Mouse (Mus musculus) right cerebral cortex, postnatal 4 days (tissue): ENCODE measurements at regions not wholly inside any gene's neighbourhood (a gene's known extent, or its start where the extent isn't known, plus 50 kb on each side); places are given as distances from the start of the nearest gene placed in this dataset.

Source experiments
- DNase-seq: peaks from one replicate; pipeline ENCODE4 v3.0.0-alpha.2; 2022

DNA sequence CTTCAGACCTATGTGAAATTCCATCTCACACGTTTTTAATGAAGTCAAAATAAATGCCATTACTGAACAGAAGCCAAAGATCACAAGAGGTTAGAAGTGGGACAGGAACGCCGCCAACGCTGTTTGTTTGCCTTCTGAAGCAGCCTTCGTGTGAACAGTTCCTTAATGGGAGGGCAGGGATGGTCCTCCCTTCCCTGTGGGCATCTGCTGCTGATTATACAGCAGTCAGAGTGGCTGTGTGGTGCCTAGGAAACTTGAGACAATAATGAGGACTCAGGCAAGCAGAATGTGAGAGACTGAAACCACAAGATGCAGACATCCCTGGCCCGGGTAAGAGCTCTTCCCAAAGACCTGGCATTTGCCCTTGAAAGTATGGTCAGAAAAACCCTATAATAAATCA lies 164.3 kb downstream of the Cxcl12 start:
- DNase-seq = no peak

GRCm38 (mm10) chr6:117342123-117342522 lies 173.8 kb downstream of the Cxcl12 start:
- no peak for DNase-seq

DNA sequence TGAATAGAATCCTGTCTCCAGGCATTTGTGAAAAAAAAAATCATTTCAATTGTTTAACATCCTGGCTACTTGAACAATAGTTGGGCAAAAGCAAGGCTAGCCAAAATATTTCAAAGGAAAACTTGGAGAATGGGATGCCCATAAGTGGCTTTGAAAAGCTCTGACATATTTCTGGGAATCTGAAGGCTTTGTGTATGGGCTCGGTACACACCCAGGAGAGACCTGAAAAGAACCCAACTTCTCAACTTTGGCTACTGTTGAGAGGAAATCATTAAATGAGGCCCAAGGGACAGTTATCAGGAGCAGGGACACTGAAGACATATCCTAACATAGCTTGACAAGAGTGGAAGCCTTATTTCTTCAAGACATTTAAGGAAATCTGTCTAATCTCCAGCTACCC lies 179.0 kb downstream of the Cxcl12 start:
- DNase-seq = no peak

DNA sequence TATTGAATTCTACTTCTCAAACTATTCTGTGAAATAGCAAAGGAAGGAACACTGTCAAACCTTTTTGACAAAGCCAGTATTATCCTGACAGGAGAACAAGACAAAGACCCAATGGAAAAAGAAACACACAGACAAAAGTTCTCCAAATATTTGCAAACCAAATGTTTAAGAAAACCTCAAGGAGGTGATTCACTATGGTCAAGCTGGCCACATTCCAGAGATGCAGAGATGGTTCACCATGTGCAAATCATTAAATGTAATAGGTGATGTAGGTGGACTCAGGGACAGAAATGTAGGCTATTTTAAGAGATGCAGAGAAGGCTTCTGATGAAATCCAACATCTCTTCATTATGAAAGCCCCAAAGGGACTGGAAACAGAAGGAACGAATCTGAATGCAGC lies 183.5 kb downstream of the Cxcl12 start:
- DNase-seq = no peak

DNA sequence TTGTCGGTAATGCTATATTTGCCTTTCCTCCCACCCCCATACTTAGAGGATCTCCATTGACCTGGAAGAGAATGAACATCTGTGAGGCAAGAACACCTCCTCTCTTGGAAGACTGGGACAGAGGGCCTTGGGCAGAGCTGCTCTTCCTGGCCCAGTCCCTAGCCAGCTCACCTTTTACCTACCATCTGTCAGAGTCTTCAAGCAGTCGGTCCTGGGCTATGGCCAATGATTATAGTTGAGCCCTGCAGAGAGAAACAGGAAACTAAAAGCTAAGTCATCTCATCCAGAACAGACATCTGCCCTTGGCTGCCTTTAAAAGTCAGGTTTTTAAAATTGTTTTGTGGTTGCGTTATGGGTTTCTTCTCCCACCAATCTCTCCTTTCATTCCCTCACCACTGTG lies 184.8 kb downstream of the Cxcl12 start:
- no peak for DNase-seq

- no peak for DNase-seq
These were observed 187.8 kb downstream of the Cxcl12 start for GRCm38 (mm10) chr6:117356101-117356500.

DNA sequence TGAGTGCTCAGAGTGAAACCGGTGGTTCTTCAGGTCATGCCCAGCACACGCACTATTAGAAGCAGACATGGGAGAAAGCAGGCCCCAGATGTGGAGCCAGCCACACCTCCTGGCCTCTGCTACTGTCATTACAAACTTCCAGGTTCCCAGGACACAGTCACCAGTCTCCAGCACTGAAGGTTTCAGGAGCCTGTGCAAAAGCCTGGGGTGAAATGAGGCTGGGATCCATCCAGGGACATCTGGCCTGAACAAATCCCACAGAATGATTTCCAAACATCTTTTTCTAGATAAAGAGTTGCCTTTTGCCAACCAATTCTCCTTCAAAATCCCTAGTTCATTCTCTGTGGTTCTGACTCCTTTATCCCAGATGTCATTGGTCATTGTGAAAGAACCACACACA lies 191.1 kb downstream of the Cxcl12 start:
- no peak for DNase-seq

DNA sequence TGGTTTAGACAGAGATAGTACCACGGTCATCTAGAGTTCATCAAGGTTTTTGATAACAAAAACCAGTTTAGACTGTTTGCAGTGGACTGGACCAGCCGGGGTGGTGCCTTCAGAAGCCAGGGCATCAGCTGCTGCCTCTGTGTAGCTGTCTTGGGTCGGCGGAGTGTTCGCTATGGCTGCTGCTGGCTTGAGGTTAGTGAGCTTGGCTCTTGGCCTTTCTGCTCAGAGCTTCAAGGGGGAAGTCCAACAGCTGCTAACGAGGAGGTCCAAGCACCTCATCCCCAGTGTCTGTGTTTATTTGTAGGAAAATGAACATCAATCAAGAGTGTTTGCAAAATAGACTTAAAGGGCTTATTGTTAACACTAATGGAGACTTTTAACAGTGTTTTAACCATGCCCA lies 198.2 kb downstream of the Cxcl12 start:
- DNase-seq = no peak

DNA sequence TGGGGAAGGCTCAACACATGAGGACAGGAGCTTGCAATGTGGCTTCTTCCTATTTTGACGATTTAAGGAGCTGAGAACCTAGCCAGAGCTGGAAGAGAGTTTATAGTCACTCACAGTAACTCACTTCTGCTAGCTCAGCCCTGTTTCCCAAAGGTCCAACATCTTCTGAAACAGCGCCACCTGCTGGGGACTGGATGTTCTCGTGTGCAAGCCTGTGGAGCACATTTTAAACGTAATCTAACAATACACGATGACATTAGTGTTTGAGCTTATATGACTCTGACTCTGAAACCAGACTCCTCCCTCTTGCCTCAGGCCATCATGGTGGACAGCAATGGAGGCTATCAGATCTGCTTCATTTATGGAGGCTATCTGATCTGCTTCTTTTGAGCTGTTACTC lies 207.7 kb downstream of the Cxcl12 start:
- no peak for DNase-seq

- no peak for DNase-seq
These were observed 211.6 kb downstream of the Cxcl12 start for GRCm38 (mm10) chr6:117379904-117380303.

DNA sequence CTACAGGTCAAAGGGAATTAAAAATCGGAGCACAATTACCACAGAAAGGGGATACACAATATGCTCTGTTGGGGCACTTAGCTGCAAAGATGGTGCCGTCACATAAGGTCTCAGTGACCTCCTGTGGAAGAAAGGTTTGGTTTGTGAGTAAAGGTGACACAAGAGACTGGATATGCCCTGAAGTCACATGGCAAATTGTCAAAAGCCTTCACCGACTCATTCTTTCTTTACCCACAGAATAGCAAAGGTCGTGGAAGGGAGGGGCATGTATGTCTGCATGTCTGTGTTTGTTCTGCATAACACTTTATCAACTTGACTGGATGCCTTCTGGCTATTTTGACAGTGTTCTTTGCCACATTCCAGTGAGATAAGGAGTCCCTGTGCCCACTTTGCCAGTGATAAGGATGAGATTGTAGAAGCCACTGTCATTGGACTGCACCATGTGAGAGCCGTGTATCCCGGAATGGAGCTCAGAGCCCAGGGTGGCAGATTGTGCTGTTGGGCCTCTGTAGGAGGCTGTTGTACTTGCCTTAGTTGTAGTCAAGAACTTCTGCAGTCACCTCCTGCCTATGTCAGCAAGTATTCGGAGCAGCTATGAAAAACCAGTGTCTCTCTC lies 222.0 kb downstream of the Cxcl12 start:
- DNase-seq = no peak

DNA sequence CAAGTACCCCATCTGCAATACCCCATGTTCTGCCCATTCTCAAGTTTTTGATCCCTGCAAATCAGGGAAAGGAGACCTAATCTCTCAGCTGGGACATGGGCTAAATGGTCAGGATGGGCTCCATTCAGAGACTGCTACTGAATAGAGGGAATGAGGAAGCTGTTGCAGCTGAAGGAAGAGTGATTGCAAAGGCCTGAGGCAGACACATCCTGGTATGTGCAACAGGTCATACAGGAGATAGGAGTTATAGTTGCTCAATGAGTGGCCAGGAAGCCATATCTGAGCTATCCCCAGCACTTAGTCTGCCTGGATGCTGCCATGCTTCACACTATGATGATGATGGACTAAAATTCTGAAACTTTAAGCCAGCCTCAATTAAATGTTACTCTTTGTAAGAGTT lies 225.1 kb downstream of the Cxcl12 start:
- DNase-seq = no peak

- DNase-seq = no peak
These were observed 237.4 kb downstream of the Cxcl12 start for GRCm38 (mm10) chr6:117405589-117406311.

- DNase-seq = no peak
These were observed 237.9 kb downstream of the Cxcl12 start for GRCm38 (mm10) chr6:117406312-117406595.

DNA sequence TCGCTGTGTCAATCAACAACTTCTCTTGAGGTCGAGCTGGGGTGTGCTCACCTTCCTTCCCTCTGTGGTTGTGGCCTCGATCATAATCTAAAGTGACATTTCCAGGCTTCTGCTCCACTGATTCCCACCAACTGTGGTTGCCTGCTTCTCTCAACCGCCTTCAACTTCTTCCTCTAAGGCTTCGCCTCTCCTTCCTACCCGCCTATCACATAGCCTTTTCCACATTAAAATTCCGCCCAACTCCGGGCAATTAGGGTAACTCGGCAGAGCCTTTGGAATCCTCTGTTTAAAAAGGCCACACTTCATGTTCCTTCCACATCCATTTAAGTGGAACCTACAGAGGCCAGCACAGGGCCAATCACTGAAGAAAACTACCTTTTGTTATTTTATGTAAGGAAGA lies 238.4 kb downstream of the Cxcl12 start:
- no peak for DNase-seq

DNA sequence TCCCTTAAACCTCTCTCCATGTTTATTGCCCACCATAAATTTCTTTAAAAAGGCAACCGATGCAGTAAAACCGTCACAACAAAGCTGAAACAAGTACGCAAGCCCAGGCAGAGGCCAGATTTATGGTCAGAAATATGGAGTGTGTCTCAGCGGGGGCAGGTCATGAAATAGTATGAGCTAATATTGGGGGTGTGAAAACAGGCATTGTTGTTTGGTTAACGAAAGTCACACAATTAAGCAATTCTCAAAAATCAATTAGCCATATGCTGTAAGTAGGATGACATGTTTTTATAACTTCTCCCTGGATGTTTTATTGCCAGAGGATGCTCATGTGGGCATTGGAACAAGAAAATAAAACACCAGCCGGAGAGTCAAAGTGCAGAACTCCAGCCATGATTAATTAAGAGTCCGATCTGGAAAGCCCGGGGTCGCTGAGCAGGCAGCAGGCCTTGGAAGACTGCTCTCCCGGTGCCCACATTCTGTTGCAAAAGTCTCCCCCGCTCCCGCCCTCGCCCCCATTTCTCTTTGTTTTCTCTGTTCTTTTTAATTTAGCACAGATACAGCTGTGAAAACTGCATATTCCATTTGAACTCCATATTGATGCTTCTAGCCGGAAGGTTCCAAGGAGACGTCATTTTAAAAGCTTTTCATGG lies 239.0 kb downstream of the Cxcl12 start:
- no peak for DNase-seq

DNA sequence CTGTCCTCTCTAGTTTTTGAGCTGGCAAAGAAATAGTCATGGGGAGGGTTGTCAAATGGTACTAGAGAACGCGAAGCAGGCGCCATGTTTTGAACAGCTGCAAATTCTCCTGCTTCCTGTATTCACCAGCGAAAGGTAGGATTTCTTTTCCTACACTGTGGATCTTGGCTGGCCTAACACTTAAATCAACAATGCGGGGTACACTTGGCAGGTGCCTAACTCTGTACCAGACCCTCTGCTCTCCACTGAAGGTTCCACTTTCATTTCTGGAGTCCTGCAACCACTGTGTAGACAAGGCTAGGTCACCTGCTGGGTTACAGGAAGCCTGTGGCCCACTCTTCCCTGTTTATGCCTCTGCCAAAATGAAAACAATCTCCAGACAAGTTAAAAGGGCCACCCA lies 239.6 kb downstream of the Cxcl12 start:
- DNase-seq = no peak

DNA sequence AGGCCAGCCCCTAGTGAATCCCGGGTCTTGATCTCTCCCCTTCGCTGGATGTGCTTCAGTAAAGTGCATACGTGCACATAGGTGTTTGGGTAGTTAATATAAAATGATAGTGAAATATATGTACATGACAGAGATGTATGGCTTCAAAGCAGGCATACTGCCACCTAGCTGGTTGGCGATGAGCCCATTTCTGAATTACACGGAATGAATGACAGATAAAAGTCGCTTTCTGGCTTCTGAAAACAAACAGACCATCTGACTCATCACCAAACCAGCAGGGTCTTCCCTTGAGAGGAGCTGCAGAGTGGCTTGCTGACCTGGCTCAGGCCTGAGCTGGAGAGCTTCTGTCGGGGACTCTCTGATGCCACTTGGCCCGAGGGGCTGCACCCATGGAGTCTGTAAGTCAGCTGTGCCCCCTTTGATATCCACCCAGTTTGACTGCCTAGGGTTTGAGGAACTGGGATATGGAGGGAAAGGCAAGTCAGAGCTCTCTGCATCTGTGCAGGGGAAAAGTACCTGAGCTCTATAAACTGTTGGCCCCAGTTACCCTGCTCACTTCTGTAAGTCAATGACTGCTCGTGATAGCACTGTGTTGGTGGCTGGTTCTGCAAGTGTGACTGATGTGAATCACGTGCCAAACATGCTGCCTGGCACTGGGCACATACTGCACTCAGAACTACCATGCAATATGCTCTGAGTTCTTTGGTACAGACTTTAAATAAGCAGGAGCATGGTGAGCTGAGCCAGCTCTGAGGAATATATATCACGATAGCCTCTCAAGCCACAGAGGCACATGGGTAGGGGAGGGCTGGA lies 240.8 kb downstream of the Cxcl12 start:
- peak; percentile 59 for DNase-seq

DNA sequence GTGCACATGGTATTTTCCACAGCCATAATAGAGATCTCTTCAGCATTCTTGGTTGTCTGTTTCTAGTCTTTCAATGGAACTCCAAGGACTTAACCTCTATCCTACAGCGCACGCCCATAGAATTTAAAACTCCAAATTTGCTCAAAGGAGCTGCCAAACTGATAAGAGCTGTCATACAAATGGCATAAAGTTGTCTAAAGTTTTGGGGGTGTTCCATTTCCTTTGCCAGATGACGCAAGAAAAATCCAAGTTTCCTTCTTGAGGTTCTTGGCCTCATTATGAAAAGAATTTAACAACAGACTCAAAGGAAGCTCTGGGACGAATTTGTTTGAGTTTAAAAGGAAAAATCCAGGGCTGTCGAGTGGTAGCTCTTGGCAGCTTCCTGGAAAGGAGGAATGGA lies 246.6 kb downstream of the Cxcl12 start:
- DNase-seq = no peak

GRCm38 (mm10) chr6:117415901-117416300 lies 247.6 kb downstream of the Cxcl12 start:
- DNase-seq = no peak

- DNase-seq = no peak
These were observed 248.1 kb downstream of the Cxcl12 start for GRCm38 (mm10) chr6:117416461-117416860.

GRCm38 (mm10) chr6:117422846-117423573 lies 254.7 kb downstream of the Cxcl12 start:
- DNase-seq = no peak

DNA sequence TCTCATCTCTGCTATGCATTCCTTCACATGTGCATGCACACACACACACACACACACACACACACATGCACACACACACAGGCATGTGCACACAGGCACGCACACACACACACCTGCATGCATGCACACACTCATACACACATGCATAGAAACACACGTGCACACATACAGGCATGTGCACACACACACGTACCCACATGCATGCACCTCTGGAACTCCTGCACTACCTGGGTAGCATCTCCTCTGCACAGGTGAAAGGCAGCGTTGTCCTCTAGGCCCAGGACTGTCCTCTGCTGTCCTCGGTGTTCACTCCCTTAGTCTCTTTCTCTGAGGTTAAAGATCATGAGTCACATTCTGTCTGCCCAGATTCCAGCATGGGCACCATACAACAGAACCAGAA lies 258.0 kb downstream of the Cxcl12 start:
- DNase-seq = no peak
